Mouse (Mus musculus) left cerebral cortex, postnatal 25 days (tissue): ENCODE measurements at regions not wholly inside any gene's neighbourhood (a gene's known extent, or its start where the extent isn't known, plus 50 kb on each side); places are given as distances from the start of the nearest gene placed in this dataset.
A peak's percentile ranks its signal among the peaks of the same experiment; 100 is the strongest.
"Not testable (repeated sequence)": the region's sequence is repeated elsewhere in the genome, so short reads cannot be mapped to it uniquely, and the experiment has no call there.

Experiments used
- DNase-seq, 2 experiments: peaks; one replicate each; pipeline ENCODE4 v3.0.0; 2022; ENCODE audit warnings: low spot score in 2 of 2, mixed read lengths in 1 of 2
- intact Hi-C: fragments of 180-260 bp; cut with DNase I; formaldehyde crosslinking; loops from one replicate; pipeline ENCODE4 v1.15.1; 2025

DNA sequence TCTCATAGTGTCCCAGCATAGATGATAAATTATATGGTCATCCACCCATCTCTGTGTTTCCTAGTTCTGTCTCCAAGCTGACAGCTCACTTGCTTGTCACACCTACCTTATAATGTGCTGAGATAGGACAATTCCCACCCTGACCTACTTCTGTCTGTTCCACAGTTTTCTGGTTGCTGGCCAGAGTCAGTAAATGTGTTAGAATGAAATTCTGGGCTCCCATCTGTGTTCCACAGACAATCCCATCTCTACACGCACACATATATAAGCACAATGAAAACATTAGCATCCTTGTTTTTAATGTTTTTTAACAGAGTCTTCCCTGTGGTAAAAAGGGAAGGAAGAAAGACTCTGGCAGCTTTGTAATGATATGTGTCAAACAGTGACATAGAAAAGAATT, 165.5 kb upstream of the Plxna2 start:
- DNase-seq = peak; percentile 2 to 76
- intact Hi-C loops = no loop called here

DNA sequence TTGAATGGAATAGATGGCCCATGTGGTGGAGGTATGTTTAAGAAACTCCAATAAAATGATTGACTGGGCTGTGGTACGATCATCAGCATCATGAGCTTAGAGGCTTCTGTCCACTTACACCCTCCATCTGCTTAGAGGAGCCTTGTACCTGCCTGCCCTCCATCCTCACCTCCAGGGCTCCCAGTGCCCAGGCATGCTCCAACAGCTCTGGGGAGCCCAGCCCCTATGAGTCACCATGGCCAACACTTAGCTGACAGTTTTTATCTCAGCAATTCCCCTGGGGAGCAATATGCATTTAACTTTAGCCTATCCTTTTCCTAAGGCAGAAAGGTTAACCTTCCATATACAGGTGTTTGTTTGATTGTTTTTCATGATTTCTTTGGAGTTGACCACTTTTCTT, 174.3 kb upstream of the Plxna2 start:
- DNase-seq = no peak
- intact Hi-C loops = no loop called here

- intact Hi-C loops = no loop called here
- DNase-seq = no peak
Observed at GRCm38 (mm10) chr1:194437301-194437700, 180.7 kb upstream of the Plxna2 start.

DNA sequence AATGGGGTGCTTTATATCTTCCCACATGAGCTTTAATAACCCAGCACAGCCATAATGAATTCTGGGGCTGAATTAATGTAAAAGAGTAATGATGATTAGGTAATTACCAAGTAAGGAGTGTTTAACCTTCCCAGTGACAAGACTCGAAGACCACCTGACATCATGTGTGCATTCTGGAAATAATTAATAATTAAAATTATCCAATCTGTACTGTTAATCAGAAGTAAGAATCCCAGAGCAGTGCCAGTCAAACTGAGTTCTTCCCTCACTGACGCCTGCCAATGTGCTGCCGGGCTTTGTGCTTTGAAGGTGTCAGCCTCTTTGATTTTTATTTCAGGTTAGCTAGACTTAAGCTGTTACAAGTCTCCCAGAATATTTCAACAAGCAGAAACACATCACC, 183.0 kb upstream of the Plxna2 start:
- intact Hi-C loops = no loop called here
- DNase-seq = no peak

DNA sequence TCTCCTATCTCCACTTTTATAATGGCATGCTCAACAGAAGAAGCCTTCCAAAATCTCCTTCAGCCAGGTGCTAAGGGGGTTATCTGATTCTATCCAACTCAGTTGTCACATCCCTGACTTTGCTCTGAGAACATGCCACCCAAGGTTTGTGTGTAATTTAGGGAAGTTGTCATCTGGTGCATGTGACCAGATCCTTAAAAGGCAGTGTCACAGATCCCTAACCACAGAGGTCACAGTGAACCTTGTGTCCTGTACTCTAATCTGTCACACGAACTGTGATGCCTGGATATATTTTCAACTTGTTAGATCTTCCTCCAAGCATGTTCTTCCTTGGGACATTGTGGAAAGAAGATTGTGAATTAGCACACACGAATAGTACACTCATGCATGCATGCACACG, 189.4 kb upstream of the Plxna2 start:
- intact Hi-C loops = no loop called here
- DNase-seq = no peak

- intact Hi-C loops = no loop called here
Observed at GRCm38 (mm10) chr1:194426293-194426692, 191.7 kb upstream of the Plxna2 start.

GRCm38 (mm10) chr1:194424201-194424600, 193.8 kb upstream of the Plxna2 start:
- DNase-seq = no peak
- intact Hi-C loops = no loop called here

More at GRCm38 (mm10) chr1:194426293-194426692, 191.7 kb upstream of the Plxna2 start:
- DNase-seq = no peak

- no peak for DNase-seq
- intact Hi-C loops = no loop called here
Observed at GRCm38 (mm10) chr1:194412193-194412592, 205.8 kb upstream of the Plxna2 start.

DNA sequence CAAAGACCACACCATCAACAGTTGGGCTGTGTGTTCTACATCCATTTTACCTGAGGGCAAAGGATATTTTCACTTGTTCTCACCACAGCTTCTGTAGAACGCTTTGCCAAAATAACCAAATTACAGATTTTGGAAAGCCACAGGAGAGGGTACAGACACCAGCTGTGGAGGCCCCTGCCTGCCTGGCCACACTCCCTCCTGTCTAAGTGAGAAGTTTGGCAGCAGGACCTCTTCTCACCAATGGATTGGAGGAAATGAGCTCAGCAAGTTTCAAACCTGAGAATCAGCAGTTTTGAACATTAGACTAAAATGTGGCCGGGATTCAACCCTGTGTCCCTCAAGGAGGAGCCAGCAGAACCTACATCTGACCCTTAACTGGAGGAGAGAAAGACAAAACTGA, 206.2 kb upstream of the Plxna2 start:
- intact Hi-C loops = no loop called here
- no peak for DNase-seq

GRCm38 (mm10) chr1:194399281-194399680, 218.7 kb upstream of the Plxna2 start:
- DNase-seq = no peak
- intact Hi-C loops = no loop called here

DNA sequence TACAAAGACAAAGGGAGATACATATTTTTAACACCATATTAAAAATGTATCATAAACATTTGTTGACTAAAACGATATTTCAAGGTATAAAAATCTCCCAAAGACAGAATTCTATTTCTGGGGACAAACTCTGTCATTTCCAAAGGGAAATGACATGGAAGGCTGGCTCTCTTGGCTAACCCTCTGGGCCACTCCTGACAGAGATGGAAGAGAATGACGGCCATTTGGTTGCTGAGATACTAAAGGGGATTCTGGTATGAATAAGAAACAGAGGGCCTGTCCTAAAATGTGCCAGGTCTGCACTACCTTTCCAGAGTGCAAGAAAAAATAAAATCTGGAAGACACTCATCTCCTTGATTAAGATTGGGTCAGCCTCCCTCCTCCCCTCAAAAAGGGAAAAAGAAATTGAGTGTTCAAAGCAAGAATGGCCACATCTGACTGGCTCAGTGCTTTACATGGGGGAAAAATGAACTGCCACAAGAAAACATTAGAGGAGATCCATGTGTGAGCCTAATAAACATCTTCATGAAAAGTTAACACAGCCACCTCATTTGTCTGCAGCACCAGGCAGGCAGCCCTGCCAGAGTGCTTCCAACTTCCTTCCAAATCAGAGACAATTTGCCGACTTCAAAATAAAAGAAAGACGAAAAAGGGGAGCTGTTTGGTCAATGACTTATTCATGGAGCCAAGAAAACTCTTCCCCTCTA, 221.1 kb upstream of the Plxna2 start:
- intact Hi-C loops = no loop called here
- no peak for DNase-seq

- intact Hi-C loops = no loop called here
- DNase-seq = no peak
Observed at GRCm38 (mm10) chr1:194393720-194394119, 224.3 kb upstream of the Plxna2 start.

DNA sequence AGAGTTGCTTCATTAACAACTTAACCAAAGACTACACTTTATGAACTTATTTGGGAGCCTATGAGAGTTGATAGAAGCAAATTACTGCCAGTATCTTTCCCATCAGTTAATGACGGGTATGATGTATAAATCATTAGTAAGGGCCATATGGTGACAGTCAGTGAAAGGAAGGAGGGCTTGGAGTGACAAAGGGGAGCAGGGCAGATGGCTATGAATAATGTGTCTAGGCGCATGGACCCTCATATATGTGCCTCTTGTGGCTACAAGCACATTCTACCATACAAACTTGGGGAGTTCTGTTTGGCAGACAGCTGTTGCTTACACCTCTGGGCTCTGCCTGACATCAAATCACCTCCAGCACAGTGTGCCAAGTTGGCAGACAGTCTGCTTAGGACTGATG, 227.8 kb upstream of the Plxna2 start:
- DNase-seq = no peak
- intact Hi-C loops = no loop called here

DNA sequence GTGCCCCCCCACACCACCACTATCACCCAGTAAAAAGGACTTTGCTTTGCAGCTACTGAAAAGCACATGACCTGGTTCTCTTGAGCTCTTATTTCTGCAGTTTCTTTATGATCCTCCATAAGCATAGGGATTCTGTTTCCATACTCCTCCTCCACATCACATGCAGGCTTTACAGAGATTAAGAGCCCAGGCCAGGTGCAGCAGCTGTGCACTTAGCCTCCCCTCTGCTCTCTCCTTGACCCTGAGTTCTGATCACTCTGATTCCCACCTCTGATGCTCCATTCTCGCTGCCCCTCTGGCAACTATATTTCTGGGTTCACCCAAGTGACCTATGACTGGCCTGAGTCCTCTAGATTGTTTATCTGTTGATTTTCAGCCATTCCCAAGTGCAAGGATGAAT, 239.9 kb upstream of the Plxna2 start:
- intact Hi-C loops = no loop called here
- DNase-seq = no peak

DNA sequence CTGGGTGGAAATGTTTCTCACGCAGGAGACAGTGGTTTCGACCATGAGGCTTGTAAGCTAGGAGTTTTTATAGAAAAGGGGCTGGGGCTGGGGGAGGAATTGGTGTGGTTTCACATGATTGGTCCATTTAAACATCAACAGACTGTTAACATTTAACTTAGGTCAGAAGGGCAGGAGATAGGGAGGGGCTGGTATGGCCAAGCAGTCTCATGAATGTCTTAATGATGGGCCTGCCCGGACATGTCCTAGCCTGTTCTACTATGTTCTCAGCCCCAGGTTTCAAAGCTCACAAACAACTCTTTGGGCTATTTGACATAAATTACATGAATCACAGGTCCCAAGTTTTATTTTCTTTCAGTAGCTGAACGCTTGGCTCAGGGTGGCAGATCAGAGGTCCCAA, 244.5 kb upstream of the Plxna2 start:
- DNase-seq, intact Hi-C loops: not testable (repeated sequence)

GRCm38 (mm10) chr1:194363917-194364316, 254.1 kb upstream of the Plxna2 start:
- DNase-seq = no peak
- intact Hi-C loops = no loop called here

DNA sequence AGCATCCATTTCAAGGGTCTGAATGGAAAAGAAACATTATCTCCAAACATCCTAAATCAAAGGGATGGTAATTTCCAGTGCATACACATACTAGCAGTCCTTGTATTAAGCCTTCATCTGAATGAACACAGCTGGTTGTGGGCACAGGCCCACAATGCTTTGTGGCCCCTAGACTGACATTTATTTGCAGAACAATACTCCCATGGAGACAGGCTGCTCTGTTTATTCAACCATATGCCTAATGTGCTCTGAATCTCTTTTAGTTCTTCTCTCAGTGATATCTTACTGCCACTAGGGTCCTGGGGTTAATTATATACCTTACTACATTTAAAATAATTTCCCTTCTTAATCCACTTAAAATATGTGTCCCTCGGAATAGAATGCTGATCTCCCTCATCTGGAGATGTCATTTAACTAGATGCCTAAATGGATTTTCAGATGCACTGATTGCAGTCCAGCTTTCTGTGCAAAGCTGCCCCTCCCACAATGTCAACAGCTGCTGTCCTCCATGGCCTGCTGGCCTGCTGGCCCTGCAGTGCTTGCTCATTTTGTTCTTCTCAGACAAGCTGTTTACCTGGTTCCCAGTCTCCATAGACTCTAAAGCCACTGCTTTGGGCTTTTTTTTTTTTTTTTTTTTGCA, 254.8 kb upstream of the Plxna2 start:
- intact Hi-C loops = no loop called here
- no peak for DNase-seq

GRCm38 (mm10) chr1:194362298-194362697, 255.7 kb upstream of the Plxna2 start:
- intact Hi-C loops = no loop called here
- no peak for DNase-seq

DNA sequence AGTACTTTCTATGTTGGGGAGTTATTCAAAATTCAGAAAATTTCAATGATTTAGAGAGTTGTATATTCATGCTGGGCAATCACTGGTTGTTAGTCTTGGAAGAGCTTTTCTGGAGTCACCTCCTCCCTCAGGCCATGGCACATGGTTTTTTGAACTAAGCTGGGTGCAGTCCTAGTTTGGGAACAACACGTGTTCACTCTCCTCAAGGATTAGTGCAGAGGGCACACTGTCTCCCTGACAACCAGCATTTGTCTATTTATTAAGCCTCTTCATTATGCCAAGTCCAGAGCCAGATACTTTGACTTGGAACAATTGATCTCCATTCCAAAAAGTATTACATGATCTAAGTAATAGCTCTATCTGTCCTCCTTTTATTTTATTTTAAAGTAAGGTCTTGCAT, 256.7 kb upstream of the Plxna2 start:
- intact Hi-C loops = no loop called here
- DNase-seq = peak in 1 of 2 experiments; percentile 37

- no peak for DNase-seq
- intact Hi-C loops = no loop called here
Observed at GRCm38 (mm10) chr1:194354332-194355120, 263.5 kb upstream of the Plxna2 start.
